Mouse (Mus musculus): Measurements from ENCODE around the gene Ndufs1. TPM values are rescaled to one million over a fixed set of nuclear protein-coding genes. Genes with fewer than 3 reads are reported as not detected.

Gene Ndufs1
- 176 and 217 TPM in 2 replicates for total RNA-seq (2014; fragmentation: Nextera tagmentation)
- 301 and 302 TPM in 2 replicates for total RNA-seq (2017)
- 57.4 and 85.7 TPM in 2 replicates for polyA plus RNA-seq (2012)

GRCm38 (mm10) chr1:63176604-63177421, at the start of gene Ndufs1, which contains the start of gene Eef1b2:
TSS of gene Ndufs1 (minus strand) at chr1:63176833.
TSS of gene Eef1b2 (plus strand) at chr1:63176825.
- Histone ChIP-seq H3K36me3 (replicated peaks) (peaks cover 59% of the 10 kb centered on the region), H3K27me3 (ENCODE audit: insufficient read depth, low read length) (no peaks in the 10 kb centered on the region), H3K4me3 (ENCODE audit: low read depth, low read length) (peak within 1 kb of the TSS; percentile 93), H3K9me3 (replicated peaks) (no peaks in the 10 kb centered on the region), H3K4me1 (ENCODE audit: insufficient read depth, low read depth, low read length) (peaks cover 56% of the 10 kb centered on the region)
- peak; percentile 87 for DNase-seq (ENCODE audit: low spot score)
- ATAC-seq (ENCODE audit: extremely low read depth, insufficient number of reproducible peaks, low FRiP score, poor library complexity, severe bottlenecking): peak; percentile 67
- no peak; the same call in 1 of the 2 replicates for TF ChIP-seq POLR2AphosphoS5 (IDR thresholded peaks at IDR 0.05; ENCODE audit: insufficient replicate concordance, low read depth, low read length)
- TF ChIP-seq TAL1 (conservative IDR thresholded peaks at IDR 0.05; ENCODE audit: low read depth, low read length): no peak
- TF ChIP-seq CTCF (IDR thresholded peaks at IDR 0.05; ENCODE audit: low read depth, low read length): no peak
- TF ChIP-seq GATA1 (IDR thresholded peaks at IDR 0.05; ENCODE audit: borderline replicate concordance, low read length): no peak
- TF ChIP-seq GATA2 (IDR thresholded peaks at IDR 0.05; ENCODE audit: borderline replicate concordance, low read depth, low read length): no peak

DNA sequence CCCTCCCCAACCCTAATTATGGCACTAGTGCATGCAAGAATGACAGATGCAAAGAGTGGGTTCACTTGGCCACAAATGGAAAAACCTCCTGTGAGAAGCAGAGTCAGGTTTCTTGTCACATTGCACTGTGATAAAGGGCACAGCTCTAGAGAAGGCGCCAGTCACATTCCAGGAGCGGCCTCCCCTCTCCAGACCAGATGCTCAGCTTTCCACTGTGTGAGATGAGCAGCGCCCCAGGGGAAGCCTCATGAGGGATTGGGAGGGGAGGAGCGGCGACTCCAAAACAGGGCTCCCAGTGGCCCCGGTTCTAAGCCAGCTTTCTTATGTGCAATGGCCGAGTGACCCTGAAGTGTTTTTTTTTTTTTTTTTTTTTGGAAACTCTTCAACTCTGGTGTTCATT, 49.3 kb upstream of the Ndufs1 start:
- no peak for DNase-seq (ENCODE audit: low spot score)
- TF ChIP-seq GATA2 (IDR thresholded peaks at IDR 0.05; ENCODE audit: borderline replicate concordance, low read depth, low read length) (no peak), GATA1 (IDR thresholded peaks at IDR 0.05; ENCODE audit: borderline replicate concordance, low read length) (no peak), CTCF (IDR thresholded peaks at IDR 0.05; ENCODE audit: low read depth, low read length) (no peak), TAL1 (conservative IDR thresholded peaks at IDR 0.05; ENCODE audit: low read depth, low read length) (no peak), POLR2AphosphoS5 (IDR thresholded peaks at IDR 0.05; ENCODE audit: insufficient replicate concordance, low read depth, low read length) (no peak)
- Histone ChIP-seq H3K27me3 (ENCODE audit: insufficient read depth, low read length) (peaks cover 17% of the 10 kb centered on the region), H3K4me3 (ENCODE audit: low read depth, low read length) (no peak overlapping the region), H3K4me1 (ENCODE audit: insufficient read depth, low read depth, low read length) (peaks cover 31% of the 10 kb centered on the region), H3K9me3 (replicated peaks) (no peaks in the 10 kb centered on the region), H3K36me3 (replicated peaks) (no peaks in the 10 kb centered on the region)
- no peak for ATAC-seq (ENCODE audit: extremely low read depth, insufficient number of reproducible peaks, low FRiP score, poor library complexity, severe bottlenecking)

DNA sequence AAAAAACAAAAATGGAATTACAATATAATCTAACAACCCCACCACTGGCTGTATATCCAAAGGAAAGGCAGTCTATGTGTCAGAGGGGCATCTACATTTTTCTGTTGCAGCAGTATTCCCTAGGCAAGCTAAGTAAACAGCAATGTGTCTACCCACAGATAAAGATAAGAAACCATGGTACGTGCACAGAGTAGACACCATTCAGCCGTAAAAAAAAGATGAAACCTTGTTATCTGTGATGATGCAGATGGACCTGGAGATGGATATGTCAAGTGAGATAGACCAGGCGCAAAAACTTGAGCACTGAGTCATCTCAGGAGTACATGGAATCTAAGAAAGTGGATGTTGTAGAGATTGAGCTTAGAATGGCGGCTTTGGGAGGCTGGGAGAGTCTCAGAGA, 48.4 kb upstream of the Ndufs1 start:
- Histone ChIP-seq H3K4me3 (ENCODE audit: low read depth, low read length) (no peak overlapping the region), H3K27me3 (ENCODE audit: insufficient read depth, low read length) (peaks cover 17% of the 10 kb centered on the region), H3K9me3 (replicated peaks) (no peaks in the 10 kb centered on the region), H3K4me1 (ENCODE audit: insufficient read depth, low read depth, low read length) (peaks cover 31% of the 10 kb centered on the region), H3K36me3 (replicated peaks) (no peaks in the 10 kb centered on the region)
- DNase-seq (ENCODE audit: low spot score): peak; percentile 47
- peak; percentile 96 for ATAC-seq (ENCODE audit: extremely low read depth, insufficient number of reproducible peaks, low FRiP score, poor library complexity, severe bottlenecking)
- TF ChIP-seq TAL1 (conservative IDR thresholded peaks at IDR 0.05; ENCODE audit: low read depth, low read length) (peak; percentile 86), GATA2 (IDR thresholded peaks at IDR 0.05; ENCODE audit: borderline replicate concordance, low read depth, low read length) (no peak)

- Histone ChIP-seq H3K4me3 (ENCODE audit: low read depth, low read length) (no peak overlapping the region), H3K9me3 (replicated peaks) (peaks cover 3% of the 10 kb centered on the region; the same call in 1 of the 2 replicates), H3K27me3 (ENCODE audit: insufficient read depth, low read length) (peaks cover 13% of the 10 kb centered on the region), H3K4me1 (ENCODE audit: insufficient read depth, low read depth, low read length) (peaks cover 17% of the 10 kb centered on the region), H3K36me3 (replicated peaks) (no peaks in the 10 kb centered on the region)
- no peak for DNase-seq (ENCODE audit: low spot score)
- ATAC-seq (ENCODE audit: extremely low read depth, insufficient number of reproducible peaks, low FRiP score, poor library complexity, severe bottlenecking): no peak
- TF ChIP-seq GATA2 (IDR thresholded peaks at IDR 0.05; ENCODE audit: borderline replicate concordance, low read depth, low read length) (no peak), GATA1 (IDR thresholded peaks at IDR 0.05; ENCODE audit: borderline replicate concordance, low read length) (no peak), CTCF (IDR thresholded peaks at IDR 0.05; ENCODE audit: low read depth, low read length) (no peak), TAL1 (conservative IDR thresholded peaks at IDR 0.05; ENCODE audit: low read depth, low read length) (no peak), POLR2AphosphoS5 (IDR thresholded peaks at IDR 0.05; ENCODE audit: insufficient replicate concordance, low read depth, low read length) (no peak)
These were observed 42.6 kb upstream of the Ndufs1 start for GRCm38 (mm10) chr1:63219277-63219676.

DNA sequence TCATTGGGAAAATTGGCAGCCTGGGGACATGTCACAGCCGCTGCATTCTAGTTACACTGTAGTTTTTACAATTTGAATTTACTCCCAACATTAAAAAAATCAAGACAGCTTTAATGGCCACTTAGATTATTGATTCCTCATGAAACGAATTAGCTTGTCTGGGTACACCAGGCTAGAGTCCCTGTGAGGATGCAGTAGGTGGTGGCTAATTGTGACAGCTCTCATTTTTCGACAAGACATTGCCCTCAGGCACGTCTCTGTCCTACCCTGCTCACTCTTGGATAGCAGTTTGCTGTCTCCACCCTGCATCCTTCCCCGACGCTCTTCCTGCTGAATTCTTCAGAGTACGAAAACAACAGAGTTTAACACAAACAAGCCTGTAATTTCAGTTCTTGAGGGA, 38.0 kb upstream of the Ndufs1 start:
- H3K27me3 ChIP-seq (ENCODE audit: insufficient read depth, low read length): peaks cover 11% of the 10 kb centered on the region
- TF ChIP-seq GATA2 (IDR thresholded peaks at IDR 0.05; ENCODE audit: borderline replicate concordance, low read depth, low read length): no peak
- no peak for TF ChIP-seq CTCF (IDR thresholded peaks at IDR 0.05; ENCODE audit: low read depth, low read length)
- H3K9me3 ChIP-seq (replicated peaks): peaks cover 3% of the 10 kb centered on the region; the same call in 1 of the 2 replicates
- ATAC-seq (ENCODE audit: extremely low read depth, insufficient number of reproducible peaks, low FRiP score, poor library complexity, severe bottlenecking) (no peak), DNase-seq (ENCODE audit: low spot score) (no peak)
- no peak overlapping the region for H3K4me3 ChIP-seq (ENCODE audit: low read depth, low read length)
- no peaks in the 10 kb centered on the region for H3K36me3 ChIP-seq (replicated peaks)
- peaks cover 4% of the 10 kb centered on the region; the same call in 1 of the 2 replicates for H3K4me1 ChIP-seq (ENCODE audit: insufficient read depth, low read depth, low read length)

GRCm38 (mm10) chr1:63214271-63214558, 37.6 kb upstream of the Ndufs1 start, which contains the start of gene Gpr1:
TSS of gene Gpr1 (minus strand) at chr1:63214543.
- Histone ChIP-seq H3K36me3 (replicated peaks) (no peaks in the 10 kb centered on the region), H3K4me1 (ENCODE audit: insufficient read depth, low read depth, low read length) (peaks cover 4% of the 10 kb centered on the region; the same call in 1 of the 2 replicates), H3K9me3 (replicated peaks) (peaks cover 2% of the 10 kb centered on the region; the same call in 1 of the 2 replicates), H3K27me3 (ENCODE audit: insufficient read depth, low read length) (peaks cover 11% of the 10 kb centered on the region), H3K4me3 (ENCODE audit: low read depth, low read length) (no peak within 1 kb of the TSS)
- ATAC-seq (ENCODE audit: extremely low read depth, insufficient number of reproducible peaks, low FRiP score, poor library complexity, severe bottlenecking): no peak
- TF ChIP-seq GATA1 (IDR thresholded peaks at IDR 0.05; ENCODE audit: borderline replicate concordance, low read length) (no peak), CTCF (IDR thresholded peaks at IDR 0.05; ENCODE audit: low read depth, low read length) (no peak), POLR2AphosphoS5 (IDR thresholded peaks at IDR 0.05; ENCODE audit: insufficient replicate concordance, low read depth, low read length) (no peak), GATA2 (IDR thresholded peaks at IDR 0.05; ENCODE audit: borderline replicate concordance, low read depth, low read length) (no peak), TAL1 (conservative IDR thresholded peaks at IDR 0.05; ENCODE audit: low read depth, low read length) (no peak)
- DNase-seq (ENCODE audit: low spot score): no peak
